Comparison of ENCODE assay signal across 20 mouse cellular contexts in genomic region chr14:9526136-9526535, GRCm38 (mm10).
"Had no signal": no experiment of that assay in that cellular context is flagged by ENCODE, and none has a peak within 500 bp of the region (broad histone marks: within the 10 kb centered on the region; RNA-seq: fewer than 3 reads in every experiment).

No protein-coding gene starts in this region.

- H3K27me3 ChIP-seq: lung, embryonic 15.5 days; midbrain, embryonic 12.5 days; neural tube, embryonic 13.5 days; neural tube, embryonic 15.5 days had no signal

- H3K9me3 ChIP-seq: lung, embryonic 15.5 days; midbrain, embryonic 10.5 days; midbrain, embryonic 12.5 days; neural tube, embryonic 13.5 days; neural tube, embryonic 15.5 days had no signal

- H3K4me2 ChIP-seq: lung, embryonic 15.5 days; midbrain, embryonic 12.5 days; neural tube, embryonic 13.5 days; neural tube, embryonic 15.5 days had no signal

- H3K4me3 ChIP-seq: lung, embryonic 15.5 days; midbrain, embryonic 10.5 days; midbrain, embryonic 12.5 days; myocyte; neural tube, embryonic 13.5 days; neural tube, embryonic 15.5 days had no signal

- H3K9ac ChIP-seq: lung, embryonic 15.5 days; midbrain, embryonic 12.5 days; neural tube, embryonic 13.5 days; neural tube, embryonic 15.5 days had no signal

- H3K36me3 ChIP-seq: lung, embryonic 15.5 days; midbrain, embryonic 10.5 days; midbrain, embryonic 12.5 days; neural tube, embryonic 13.5 days; neural tube, embryonic 15.5 days had no signal

- DNase-seq: lung, adult 2 months; lung, postnatal 14 days; lung, postnatal 4 days; midbrain, embryonic 14.5 days; retina, postnatal 1 day; right cerebral cortex, adult 18-20 months; right cerebral cortex, postnatal 25 days; right cerebral cortex, postnatal 4 days; spleen, adult 18-20 months; thymus, adult 18-20 months; thymus, postnatal 14 days; thymus, postnatal 36 days had no signal

- H3K27ac ChIP-seq: lung, embryonic 15.5 days; midbrain, embryonic 10.5 days; midbrain, embryonic 12.5 days; neural tube, embryonic 13.5 days; neural tube, embryonic 15.5 days had no signal

- ATAC-seq: lung, postnatal 0 days; midbrain, embryonic 16.5 days had no signal

- H3K4me1 ChIP-seq: lung, embryonic 15.5 days; midbrain, embryonic 10.5 days; midbrain, embryonic 12.5 days; neural tube, embryonic 13.5 days; neural tube, embryonic 15.5 days had no signal
